Mouse (Mus musculus) right cerebral cortex, postnatal 4 days (tissue): ENCODE results near the gene Psme3.
A peak's percentile ranks its signal among the peaks of the same experiment; 100 is the strongest.

Experiments used
- DNase-seq: peaks from one replicate; pipeline ENCODE4 v3.0.0-alpha.2; 2022

The Psme3 gene

DNA sequence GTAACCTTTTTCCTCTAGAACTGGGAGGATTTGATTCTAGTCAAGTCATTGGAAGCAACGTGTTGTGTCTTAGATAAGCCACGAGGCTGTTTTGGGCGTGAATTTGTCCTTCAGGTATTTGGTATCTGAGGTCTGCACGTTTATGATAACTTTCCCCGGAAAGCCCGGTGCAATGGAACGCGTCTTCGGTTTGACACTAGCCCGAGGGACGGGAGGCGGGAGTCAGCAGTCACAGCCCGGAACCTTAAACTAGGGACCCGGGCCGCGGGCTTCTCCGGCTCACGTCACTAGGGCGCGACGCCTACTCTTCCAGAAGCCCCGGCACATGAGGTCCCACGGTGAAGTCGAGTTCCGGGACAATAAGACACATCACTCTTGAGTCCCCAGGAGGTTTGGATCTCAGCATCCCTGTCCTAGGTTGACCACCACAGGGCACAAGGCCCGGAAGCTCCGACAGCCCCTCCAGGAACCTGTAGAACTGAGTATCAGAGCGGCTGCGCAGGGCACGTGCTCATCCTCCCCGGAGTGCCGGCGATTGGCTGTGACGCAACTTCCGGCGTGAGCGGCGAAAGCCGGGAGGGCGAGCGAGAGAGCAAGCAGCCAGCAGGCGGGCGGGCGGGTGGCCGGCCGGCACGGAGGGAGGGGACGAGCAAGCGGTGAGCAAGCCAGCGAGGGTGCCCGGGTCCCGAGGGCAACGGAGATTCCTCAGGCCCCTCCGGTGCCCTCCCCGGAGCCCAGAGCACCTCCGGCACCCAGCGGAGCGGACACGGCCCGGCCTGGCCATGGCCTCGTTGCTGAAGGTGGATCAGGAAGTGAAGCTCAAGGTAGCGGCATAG, at the start of gene Psme3:
TSS of gene Psme3 (plus strand) at position 549 of the 836 bp plus-strand sequence.
- peak; percentile 90 for DNase-seq

DNA sequence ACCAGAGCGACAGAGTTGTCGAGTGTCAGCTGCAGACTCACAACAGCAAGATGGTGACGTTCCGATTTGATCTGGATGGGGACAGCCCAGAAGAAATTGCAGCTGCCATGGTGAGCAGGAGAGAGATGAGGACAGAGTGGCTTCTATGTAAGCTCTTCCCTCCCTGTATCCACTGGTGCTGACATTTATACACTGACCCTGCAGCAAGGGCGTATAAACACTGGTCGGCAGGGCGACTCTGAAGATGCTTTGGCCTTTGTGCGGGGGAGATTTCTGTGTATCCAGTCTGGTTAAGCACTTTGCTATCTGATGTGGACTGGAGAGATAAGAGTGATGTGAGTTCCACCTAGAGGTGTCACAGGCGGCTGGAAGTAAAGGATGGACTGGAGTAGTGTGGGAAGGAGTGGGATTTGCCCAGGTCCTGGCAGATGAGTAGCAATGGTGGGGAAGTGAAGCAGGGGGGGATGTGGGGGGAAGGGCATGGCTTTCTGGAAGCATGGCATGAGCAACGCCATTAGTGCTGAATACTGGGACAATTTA, 46.4 kb upstream of the Psme3 start:
- no peak for DNase-seq

DNA sequence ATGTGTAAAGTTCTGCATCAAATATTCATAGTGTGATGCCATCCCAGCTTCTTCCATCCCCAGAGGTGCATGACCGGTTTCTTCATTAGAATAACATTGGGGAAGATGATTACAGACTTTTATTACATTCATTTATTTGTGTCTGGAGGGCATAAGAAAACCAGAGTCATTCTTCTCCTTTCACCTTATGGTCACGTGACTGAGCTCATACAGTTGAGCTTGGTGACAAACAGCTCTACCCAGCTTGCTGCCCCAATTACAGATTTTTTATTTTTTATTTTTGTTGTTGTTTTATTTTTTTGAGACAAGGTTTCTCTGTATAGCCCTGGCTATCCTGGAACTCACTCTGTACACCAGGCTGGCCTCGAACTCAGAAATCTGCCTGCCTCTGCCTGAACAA, 43.6 kb upstream of the Psme3 start:
- DNase-seq = no peak

DNA sequence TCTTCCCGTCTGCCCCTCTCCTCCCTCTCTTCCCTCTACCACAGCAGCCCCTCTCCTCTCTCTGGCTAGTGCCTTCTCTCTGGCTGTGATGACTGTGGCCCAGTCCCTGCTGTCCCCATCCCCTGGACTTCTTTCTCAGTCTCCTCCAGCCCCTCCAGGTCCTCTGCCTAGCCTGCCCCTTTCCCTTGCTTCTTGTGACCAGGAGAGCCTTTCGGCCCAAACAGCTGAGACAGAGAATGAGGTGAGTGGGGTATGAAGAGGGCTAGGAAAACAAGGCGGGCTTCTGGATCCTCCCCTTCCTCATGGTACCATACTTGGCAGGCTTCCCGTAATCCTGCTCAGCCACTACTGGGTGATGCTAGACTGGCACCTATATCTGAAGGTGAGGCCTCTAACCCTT, 40.7 kb upstream of the Psme3 start:
- no peak for DNase-seq

DNA sequence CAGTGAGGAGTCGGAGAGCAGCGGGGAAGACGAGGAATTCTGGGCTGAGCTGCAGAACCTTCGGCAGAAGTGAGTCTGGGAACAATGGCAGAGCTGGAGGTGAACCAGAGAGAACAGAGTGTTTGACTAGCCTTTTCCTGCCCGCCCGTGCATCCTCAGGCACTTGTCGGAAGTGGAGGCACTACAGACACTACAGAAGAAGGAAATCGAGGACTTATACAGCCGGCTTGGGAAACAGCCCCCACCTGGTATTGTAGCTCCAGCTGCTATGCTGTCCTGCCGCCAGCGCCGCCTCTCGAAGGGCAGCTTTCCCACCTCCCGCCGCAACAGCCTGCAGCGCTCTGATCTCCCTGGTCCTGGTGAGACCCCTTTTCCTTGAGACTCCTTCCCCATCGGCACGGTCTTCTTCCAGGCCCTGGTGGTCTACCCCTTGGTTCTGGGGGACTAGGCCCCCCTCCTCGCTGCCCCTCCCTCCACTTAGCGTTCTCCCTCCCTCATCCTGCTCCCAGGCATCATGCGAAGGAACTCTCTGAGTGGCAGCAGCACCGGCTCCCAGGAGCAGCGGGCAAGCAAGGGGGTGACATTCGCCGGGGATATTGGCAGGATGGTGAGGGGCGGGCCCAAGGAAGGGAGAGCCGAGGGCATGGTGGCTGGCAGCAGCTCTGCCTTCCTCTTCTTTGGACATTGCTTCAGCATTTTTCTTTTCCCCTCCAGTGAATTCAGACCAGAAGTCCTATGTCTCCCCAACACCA, 39.5 kb upstream of the Psme3 start:
- no peak for DNase-seq

DNA sequence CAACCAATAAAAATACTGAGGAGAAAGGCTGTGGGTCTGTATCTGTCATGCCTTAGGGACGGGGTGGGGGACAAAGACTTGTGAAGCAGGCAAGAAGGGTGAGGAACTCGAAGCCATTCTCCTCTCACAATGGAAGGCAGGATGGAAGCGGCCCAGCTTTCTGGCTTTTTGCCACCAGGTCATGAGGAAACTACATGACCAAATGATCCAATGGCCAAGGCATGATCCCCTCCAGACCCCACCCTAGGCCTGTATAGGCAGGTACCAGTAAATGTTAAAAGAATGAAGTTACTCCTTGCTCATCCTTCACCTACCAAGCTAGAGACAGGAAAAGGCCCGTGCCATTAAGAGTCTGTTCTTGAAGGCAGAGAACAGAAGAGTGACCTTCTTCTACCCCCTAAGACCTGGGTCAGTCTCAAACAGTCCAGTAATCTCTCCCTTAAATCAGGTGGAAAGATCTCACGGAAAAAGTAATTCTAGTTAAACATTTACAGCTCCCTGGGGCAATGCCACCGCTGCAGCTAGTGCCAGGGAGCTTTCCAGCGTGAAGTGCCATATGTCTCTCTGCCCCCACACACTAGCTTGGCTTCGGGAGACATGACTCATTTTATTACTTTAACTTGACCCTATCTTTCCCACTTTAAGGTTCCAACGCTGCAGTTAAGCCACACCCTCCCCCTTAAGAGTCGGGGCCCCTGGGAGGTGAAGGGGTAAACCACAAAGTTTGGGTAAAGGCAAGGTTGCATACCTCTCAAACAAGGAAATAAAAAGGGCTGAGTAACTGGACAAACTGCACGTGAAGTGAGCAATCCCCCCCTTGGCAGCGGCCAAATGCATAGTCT, 38.4 kb upstream of the Psme3 start:
- DNase-seq = no peak

GRCm38 (mm10) chr11:101278223-101279192, 37.5 kb upstream of the Psme3 start, which contains the start of the genes Cntd1 and Coa3:
Gene Cntd1, plus strand, starts transcription at chr11:101279012.
Gene Coa3, minus strand, starts transcription at chr11:101279114.
- peak; percentile 76 for DNase-seq

DNA sequence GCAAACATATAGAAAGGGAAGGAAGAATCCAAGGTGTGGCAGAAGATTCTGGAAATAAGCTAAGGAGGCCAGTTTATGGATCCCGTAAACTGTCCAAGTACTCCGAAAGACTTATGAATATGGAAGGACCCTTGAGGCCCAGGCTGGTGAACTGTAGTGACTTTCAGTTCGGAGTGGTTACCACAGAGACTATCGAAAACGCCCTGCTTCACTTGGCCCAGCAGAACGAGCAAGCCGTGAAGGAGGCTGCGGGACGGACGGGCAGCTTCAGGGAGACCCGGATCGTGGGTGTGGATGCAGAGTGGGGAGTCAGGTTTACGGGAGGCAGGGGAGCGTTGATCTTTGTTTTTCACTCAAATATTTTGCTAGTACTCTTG, 36.8 kb upstream of the Psme3 start:
- DNase-seq = no peak

- no peak for DNase-seq
Observed at GRCm38 (mm10) chr11:101280837-101281236, 35.2 kb upstream of the Psme3 start.

GRCm38 (mm10) chr11:101282896-101283295, 33.1 kb upstream of the Psme3 start:
- DNase-seq = no peak

GRCm38 (mm10) chr11:101283805-101284204, 32.2 kb upstream of the Psme3 start:
- no peak for DNase-seq

DNA sequence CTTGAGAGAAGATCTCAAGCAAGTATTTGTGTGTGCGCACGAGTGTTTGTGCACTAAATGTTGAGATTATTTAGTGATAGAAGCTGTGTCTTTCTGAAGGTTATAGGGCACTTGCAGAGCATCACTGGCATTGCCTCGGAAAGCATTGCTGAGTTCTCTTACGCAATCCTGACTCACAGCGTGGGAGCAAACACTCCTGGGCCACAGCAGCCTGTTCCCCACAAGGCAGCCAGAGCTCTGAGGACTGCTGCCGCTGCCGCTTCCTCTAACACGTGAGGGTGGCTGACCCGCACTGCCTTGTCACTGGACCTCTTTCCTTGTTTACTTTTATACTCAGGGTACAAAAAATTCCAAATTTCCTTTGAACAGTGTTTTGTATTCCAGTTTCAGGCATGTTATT, 28.7 kb upstream of the Psme3 start:
- DNase-seq = no peak

- no peak for DNase-seq
Observed at GRCm38 (mm10) chr11:101291231-101291630, 24.8 kb upstream of the Psme3 start.

GRCm38 (mm10) chr11:101295191-101295590, 20.8 kb upstream of the Psme3 start:
- DNase-seq = no peak

- DNase-seq = no peak
Observed at GRCm38 (mm10) chr11:101300881-101301280, 15.1 kb upstream of the Psme3 start.

GRCm38 (mm10) chr11:101301299-101302003, 14.6 kb upstream of the Psme3 start:
- no peak for DNase-seq

GRCm38 (mm10) chr11:101302004-101302798, 13.8 kb upstream of the Psme3 start, which contains the start of gene Becn1:
Gene Becn1, minus strand, starts transcription at chr11:101302286.
- peak; percentile 99 for DNase-seq

- DNase-seq = no peak
Observed at GRCm38 (mm10) chr11:101307744-101308143, 8.3 kb upstream of the Psme3 start.

DNA sequence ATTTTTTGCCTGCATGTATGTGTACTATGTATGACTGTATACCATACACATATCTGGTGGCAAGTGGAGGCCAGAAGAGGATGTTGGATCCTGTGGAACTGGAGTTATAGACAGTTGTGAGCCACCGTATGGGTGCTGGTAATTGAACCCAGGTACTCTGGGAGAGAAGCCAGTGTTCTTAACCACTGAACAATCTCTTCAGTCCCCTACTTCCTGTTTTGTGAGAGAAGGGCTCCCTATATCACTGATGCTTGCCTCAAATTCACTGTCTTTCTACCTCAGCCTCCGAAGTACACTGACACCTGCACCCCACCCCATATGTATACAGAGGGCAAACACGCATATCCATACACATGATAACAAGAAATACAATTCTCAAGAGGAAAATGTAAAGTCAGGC, 4.9 kb upstream of the Psme3 start:
- DNase-seq = no peak

- DNase-seq = no peak
Observed at GRCm38 (mm10) chr11:101312150-101312549, 3.9 kb upstream of the Psme3 start.
